Mouse (Mus musculus): ENCODE data around the gene Haghl.

The Haghl gene

DNA sequence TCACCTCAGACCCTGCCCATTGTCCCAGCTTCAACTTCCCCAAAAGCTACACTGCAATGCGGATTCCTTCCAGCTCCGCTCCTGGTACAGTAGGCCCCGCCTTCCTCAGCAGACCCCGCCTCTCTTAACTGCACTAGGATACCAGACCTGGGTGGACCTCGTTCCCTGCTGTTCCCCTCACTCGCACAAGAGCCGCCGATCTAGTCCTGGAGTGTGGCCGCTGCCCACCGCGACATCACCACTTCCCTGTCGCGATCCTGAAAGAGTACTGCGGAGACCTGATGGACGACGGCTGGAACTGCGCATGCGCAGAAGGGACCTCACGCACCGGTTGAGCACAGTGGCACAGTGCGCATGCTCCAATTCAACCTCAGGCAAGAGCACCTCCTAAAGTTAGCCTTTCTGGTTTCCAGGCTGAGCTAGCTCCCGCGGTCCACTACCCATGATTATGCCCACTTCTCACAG lies at the start of gene Haghl:
Gene Haghl, minus strand, starts transcription at position 393 of the 465 bp plus-strand sequence.
- peak; percentile 97 for DNase-seq (ENCODE audit: extremely low spot score)

DNA sequence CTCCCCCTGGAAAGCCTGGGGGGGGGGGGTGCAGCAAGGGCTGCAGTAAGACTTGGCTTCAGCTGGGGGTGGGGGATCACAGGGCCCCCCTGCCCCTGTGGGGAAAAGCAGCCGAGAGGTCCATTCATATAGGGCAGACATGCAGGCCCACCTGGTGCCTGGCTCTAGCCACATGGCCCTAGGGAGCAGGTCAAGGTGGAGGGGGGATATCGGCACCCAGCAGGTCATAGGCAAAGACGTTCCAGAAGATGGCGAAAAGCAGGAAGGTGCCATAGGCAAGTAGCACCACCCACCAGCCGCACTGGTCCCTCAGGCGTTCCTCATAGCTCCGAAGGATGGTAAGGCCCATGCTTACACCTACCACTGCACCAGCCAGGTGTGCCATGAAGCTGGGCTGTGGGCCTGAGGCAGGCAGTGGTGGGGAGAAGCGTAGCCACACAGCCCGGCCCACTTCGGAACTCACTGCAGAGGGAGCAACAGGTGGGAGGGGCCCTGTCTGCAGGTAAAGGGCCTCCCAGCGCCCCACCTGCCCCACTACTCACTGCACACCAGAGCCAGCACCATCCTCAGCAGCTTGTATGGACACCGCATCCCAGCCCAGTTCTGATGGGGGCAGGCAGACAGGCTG lies 49.2 kb upstream of the Haghl start:
- no peak for DNase-seq (ENCODE audit: extremely low spot score)

GRCm38 (mm10) chr17:25833961-25834594 lies 48.6 kb upstream of the Haghl start:
- no peak for DNase-seq (ENCODE audit: extremely low spot score)

DNA sequence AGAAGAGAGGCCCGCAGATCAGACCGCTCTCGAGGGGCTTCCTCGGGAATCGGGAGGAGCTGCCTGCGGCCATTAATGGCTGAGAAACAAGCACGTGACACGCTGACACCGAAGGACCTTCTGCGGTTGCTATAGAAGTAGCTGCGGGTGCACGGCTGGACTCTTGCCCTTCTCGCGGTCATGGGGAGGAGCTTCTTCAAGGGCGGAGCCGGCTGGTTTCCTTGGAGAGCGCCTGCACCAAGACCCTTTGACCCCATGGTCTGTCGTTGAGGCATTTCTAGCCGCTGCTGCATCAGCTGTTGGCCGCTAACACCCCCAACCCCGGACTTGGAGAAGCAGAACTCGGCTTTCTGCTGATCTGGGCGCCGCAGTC lies 47.8 kb upstream of the Haghl start, which contains the start of gene Stub1:
Gene Stub1, minus strand, starts transcription at position 114 of the 373 bp plus-strand sequence.
- DNase-seq (ENCODE audit: extremely low spot score): peak; percentile 95

- DNase-seq (ENCODE audit: extremely low spot score): peak; percentile 100
Observed at GRCm38 (mm10) chr17:25832436-25833290, 47.2 kb upstream of the Haghl start.

DNA sequence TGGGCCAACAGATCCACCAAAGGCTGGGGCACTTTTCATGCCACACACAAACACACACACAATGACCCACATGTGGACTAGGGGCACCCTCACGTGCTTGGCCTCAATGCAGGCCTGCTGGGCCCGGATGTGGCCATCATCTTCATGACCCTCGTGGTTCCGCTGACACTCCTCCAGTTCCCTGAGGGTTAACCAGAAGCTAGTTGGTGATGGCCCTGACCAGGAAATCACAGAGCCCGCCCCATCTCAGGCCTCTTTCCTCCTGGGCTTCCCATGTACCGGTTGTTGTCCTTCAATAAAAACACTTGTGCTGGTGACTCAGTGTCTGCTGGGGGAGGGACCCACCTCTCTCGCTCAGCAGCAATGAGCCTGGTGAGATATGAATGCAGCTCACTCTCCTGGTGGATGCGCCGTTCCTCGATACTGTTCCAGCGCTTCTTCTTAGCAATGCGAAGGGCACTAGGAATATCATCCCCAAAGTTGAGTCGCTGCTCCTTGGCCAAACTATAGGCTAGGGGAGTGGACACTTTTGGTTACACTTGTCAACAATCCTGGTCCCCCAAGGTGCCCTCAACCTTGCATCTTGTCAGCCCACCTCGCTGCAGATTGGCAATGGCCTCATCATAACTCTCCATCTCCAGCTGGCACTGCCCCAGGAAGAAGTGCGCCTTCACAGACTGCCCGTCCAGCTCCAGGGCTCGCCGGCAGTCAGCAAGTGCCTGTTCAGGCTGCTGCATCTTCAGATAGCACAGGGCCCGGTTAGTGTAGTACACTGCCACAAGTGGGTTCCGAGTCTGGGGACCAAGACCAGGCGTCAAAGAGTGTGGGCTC lies 46.2 kb upstream of the Haghl start:
- DNase-seq (ENCODE audit: extremely low spot score): no peak

- DNase-seq (ENCODE audit: extremely low spot score): no peak
Observed at GRCm38 (mm10) chr17:25830806-25831431, 45.4 kb upstream of the Haghl start.

- DNase-seq (ENCODE audit: extremely low spot score): no peak
Observed at GRCm38 (mm10) chr17:25830200-25830753, 44.8 kb upstream of the Haghl start.

- no peak for DNase-seq (ENCODE audit: extremely low spot score)
Observed at GRCm38 (mm10) chr17:25829558-25830017, 44.1 kb upstream of the Haghl start.

DNA sequence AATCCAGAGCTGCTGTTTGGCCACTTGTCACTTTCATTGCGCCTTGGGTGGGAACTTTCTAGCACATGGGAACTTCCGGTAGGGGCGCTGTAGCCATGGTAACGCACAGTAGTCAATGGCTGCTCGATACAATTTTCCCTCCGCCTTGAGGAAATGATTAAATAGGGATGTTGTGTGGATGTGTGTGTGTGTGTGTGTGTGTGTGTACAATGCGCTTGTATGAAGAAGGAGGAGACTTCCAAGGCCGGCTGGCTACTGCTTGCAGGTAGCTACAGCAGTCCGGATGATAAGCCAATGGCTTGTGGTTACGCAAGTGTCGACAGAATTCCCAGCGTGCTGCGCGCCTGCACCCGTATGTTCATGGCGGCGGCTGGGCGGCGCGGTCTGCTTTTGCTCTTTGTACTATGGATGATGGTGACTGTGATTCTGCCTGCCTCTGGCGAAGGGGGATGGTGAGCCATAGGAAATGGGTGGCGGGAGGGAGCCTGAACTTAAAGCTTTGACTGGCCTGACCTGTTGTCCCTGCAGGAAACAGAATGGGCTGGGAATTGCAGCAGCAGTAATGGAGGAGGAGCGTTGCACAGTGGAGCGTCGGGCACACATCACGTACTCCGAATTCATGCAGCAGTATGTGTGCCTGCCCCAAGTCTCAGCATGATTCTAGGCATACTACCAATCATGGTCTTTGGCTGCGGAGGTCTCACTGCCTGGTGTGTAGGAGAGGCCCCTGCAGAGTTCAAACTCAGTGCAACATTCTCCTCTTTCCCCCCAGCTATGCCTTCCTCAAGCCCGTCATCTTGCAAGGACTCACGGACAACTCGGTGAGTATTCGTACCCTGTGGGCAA lies 43.5 kb upstream of the Haghl start, which contains the start of gene Jmjd8:
Gene Jmjd8, plus strand, starts transcription at position 156 of the 846 bp plus-strand sequence.
- DNase-seq (ENCODE audit: extremely low spot score): peak; percentile 86

DNA sequence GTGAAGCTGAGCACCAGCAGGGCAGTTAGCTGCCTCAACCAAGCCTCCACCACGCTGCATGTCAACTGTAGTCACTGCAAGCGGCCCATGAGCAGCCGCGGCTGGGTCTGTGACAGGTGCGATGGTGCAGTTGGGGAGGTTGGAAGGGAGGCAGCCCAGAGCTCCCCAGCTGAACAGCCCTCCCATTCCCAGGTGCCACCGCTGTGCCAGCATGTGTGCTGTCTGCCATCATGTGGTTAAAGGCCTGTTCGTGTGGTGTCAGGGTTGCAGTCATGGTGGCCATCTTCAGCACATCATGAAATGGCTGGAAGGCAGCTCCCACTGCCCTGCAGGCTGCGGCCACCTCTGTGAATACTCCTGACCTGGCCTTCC lies 42.7 kb upstream of the Haghl start:
- DNase-seq (ENCODE audit: extremely low spot score): no peak

- DNase-seq (ENCODE audit: extremely low spot score): no peak
Observed at GRCm38 (mm10) chr17:25827546-25828222, 42.2 kb upstream of the Haghl start.

DNA sequence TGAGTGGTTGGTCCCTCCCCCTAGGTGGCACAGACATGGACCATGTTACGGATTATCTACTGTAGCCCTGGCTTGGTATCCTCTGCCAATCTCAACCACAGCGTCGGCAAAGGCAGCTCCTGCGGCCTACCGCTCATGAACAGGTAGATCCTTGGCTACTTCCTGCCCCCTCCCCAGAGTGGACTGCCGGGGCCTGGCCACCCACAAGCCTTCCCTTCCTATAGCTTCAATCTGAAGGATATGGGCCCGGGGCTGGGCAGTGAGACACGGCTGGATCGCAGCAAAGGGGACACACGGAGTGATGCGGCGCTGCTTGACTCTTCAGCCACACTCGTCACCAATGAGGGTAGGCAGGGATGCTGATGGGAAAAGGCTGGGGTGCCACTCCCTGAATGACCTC lies 41.5 kb upstream of the Haghl start:
- DNase-seq (ENCODE audit: extremely low spot score): no peak

DNA sequence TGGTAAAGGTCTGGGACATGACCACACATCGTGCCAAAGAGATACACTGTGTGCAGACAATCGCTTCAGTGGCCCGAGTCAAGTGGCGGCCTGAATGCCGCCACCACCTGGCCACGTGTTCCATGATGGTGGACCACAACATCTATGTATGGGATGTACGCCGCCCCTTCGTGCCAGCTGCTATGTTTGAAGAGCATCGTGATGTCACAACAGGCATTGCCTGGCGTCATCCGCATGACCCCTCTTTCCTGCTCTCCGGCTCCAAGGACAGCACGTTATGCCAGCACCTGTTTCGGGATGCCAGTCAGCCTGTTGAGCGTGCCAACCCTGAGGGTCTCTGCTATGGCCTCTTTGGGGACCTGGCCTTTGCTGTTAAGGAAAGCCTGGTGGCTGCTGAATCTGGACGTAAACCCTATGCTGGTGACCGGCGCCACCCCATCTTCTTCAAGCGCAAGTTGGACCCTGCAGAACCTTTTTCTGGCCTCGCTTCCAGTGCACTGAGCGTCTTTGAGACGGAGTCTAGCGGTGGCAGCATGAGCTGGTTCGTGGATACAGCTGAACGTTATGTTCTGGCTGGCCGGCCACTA lies 40.6 kb upstream of the Haghl start:
- no peak for DNase-seq (ENCODE audit: extremely low spot score)

GRCm38 (mm10) chr17:25825311-25825710 lies 39.8 kb upstream of the Haghl start:
- no peak for DNase-seq (ENCODE audit: extremely low spot score)

DNA sequence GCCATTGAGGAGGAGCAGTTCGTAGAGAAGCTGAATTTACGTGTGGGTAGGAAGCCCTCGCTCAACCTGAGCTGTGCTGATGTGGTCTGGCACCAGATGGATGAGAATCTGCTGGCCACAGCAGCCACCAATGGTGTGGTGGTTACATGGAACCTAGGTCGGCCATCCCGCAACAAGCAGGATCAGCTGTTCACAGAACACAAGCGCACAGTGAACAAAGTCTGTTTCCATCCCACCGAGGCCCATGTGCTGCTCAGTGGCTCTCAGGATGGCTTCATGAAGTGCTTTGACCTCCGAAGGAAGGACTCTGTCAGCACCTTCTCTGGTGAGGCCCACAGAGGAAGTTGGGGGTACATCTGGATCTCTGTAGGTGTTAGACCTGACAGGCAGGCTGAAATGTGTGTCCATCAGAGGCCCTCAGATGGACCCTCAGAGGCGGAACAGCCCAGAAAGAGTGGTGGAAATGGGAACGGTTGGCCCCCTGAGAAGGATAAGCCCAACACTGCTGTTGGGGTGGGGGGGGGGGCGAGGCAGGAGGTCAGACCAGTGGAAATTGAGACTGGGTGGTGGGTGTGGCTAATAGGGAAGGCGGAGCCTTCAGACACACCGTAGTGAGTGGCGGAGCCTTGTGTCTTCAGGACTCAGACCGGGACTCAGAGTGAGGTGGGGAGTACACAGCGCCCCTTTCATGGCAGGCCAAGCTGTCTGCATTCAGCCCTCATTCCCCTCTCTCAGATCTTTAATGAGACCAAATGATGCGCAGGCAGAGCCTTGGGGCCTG lies 39.1 kb upstream of the Haghl start:
- DNase-seq (ENCODE audit: extremely low spot score): no peak

GRCm38 (mm10) chr17:25823452-25823851 lies 38.0 kb upstream of the Haghl start, which contains the start of gene Wdr24:
Gene Wdr24, plus strand, starts transcription at chr17:25823627.
- DNase-seq (ENCODE audit: extremely low spot score): peak; percentile 83

All from embryo, embryonic 9.5 days (tissue).